ENCODE assay signal across 9 mouse cellular contexts in genomic region chr15:82924679-82925425, GRCm38 (mm10).
A peak's percentile ranks its signal among the peaks of the same experiment; 100 is the strongest.
DNase-seq lines count a peak whose midpoint lies in the region; ATAC-seq and TF ChIP-seq lines count a peak whose summit lies in the region.
"Had no signal": no experiment of that assay in that cellular context is flagged by ENCODE, and none has a peak within 500 bp of the region (broad histone marks: within the 10 kb centered on the region; RNA-seq: fewer than 3 reads in every experiment).

No protein-coding gene starts in this region.

- no peaks in the 10 kb centered on the region for H3K27me3 ChIP-seq in kidney, postnatal 0 days (ENCODE audit: insufficient read depth, low read length)
- H3K27me3 ChIP-seq in hindbrain, embryonic 11.5 days (ENCODE audit: control insufficient read depth, insufficient read depth, low read length): peaks cover 23% of the 10 kb centered on the region
- no peaks in the 10 kb centered on the region for H3K27me3 ChIP-seq in midbrain, embryonic 15.5 days (replicated peaks)

- no peak overlapping the region for H3K9ac ChIP-seq in kidney, postnatal 0 days (ENCODE audit: low read depth, low read length)
- H3K9ac ChIP-seq in hindbrain, embryonic 11.5 days (ENCODE audit: low read depth, low read length): no peak overlapping the region
- peak overlapping the region; percentile 7; the same call in 1 of the 2 replicates for H3K9ac ChIP-seq in midbrain, embryonic 15.5 days

- no peaks in the 10 kb centered on the region for H3K9me3 ChIP-seq in kidney, postnatal 0 days (replicated peaks; ENCODE audit: low read length)
- H3K9me3 ChIP-seq in hindbrain, embryonic 11.5 days (ENCODE audit: control insufficient read depth, low read length): no peaks in the 10 kb centered on the region
- no peaks in the 10 kb centered on the region for H3K9me3 ChIP-seq in midbrain, embryonic 15.5 days

- no peak for ATAC-seq in kidney, postnatal 0 days (replicated peaks; ENCODE audit: low FRiP score, low read depth)
- ATAC-seq in hindbrain, embryonic 11.5 days (ENCODE audit: low FRiP score): no peak
- peak; percentile 61 for ATAC-seq in midbrain, embryonic 15.5 days (replicated peaks)

- no peak overlapping the region for H3K4me3 ChIP-seq in kidney, postnatal 0 days (replicated peaks; ENCODE audit: low read depth, low read length)
- H3K4me3 ChIP-seq in hindbrain, embryonic 11.5 days (ENCODE audit: low read depth, low read length): no peak overlapping the region
- no peak overlapping the region for H3K4me3 ChIP-seq in midbrain, embryonic 15.5 days

- peak; percentile 64 for DNase-seq in kidney, postnatal 0 days (ENCODE audit: low spot score)
- no peak for DNase-seq in kidney, postnatal 14 days
- DNase-seq in brain, embryonic 18.5 days (ENCODE audit: low read depth, low spot score): peak; percentile 59
- DNase-seq in hindbrain, embryonic 11.5 days (ENCODE audit: low spot score): peak; percentile 66
- no peak for DNase-seq in testis, postnatal 14 days (ENCODE audit: low spot score)
- no peak for DNase-seq in layer of hippocampus, postnatal 14 days (ENCODE audit: low spot score in 2 of 2)
- no peak for DNase-seq in urinary bladder, postnatal 14 days (ENCODE audit: low spot score)
- DNase-seq: lung, postnatal 4 days had no signal

- H3K4me1 ChIP-seq in kidney, postnatal 0 days (replicated peaks; ENCODE audit: insufficient read depth, low read length): peaks cover 22% of the 10 kb centered on the region
- peaks cover 35% of the 10 kb centered on the region for H3K4me1 ChIP-seq in hindbrain, embryonic 11.5 days (replicated peaks; ENCODE audit: control insufficient read depth, insufficient read depth, low read length)
- peaks cover 99% of the 10 kb centered on the region for H3K4me1 ChIP-seq in midbrain, embryonic 15.5 days

- no peak overlapping the region for H3K4me2 ChIP-seq in kidney, postnatal 0 days (ENCODE audit: low read length)
- H3K4me2 ChIP-seq in hindbrain, embryonic 11.5 days (replicated peaks; ENCODE audit: low read depth, low read length): no peak overlapping the region
- peak overlapping the region; percentile 27 for H3K4me2 ChIP-seq in midbrain, embryonic 15.5 days

- no peak overlapping the region for H3K27ac ChIP-seq in kidney, postnatal 0 days
- H3K27ac ChIP-seq in hindbrain, embryonic 11.5 days (ENCODE audit: low read depth, low read length): 0 out of 2 replicates have a peak overlapping the region, but pooled peaks have one; percentile 6
- peak overlapping the region; percentile 83 for H3K27ac ChIP-seq in midbrain, embryonic 15.5 days

- 2% methylated on average over 10 of the region's 11 CpGs for WGBS in kidney, postnatal 0 days
- WGBS in hindbrain, embryonic 11.5 days: 0% methylated on average over 10 of the region's 11 CpGs
- 1% methylated on average over 11 of the region's 11 CpGs for WGBS in midbrain, embryonic 15.5 days

- TF ChIP-seq CTCF in kidney, postnatal 0 days (IDR thresholded peaks at IDR 0.05; ENCODE audit: low read depth): no peak

- no peaks in the 10 kb centered on the region for H3K36me3 ChIP-seq in kidney, postnatal 0 days (ENCODE audit: insufficient read depth, low read length)
- H3K36me3 ChIP-seq in hindbrain, embryonic 11.5 days (ENCODE audit: control insufficient read depth, insufficient read depth, low read length): no peaks in the 10 kb centered on the region
- H3K36me3 ChIP-seq in midbrain, embryonic 15.5 days (replicated peaks): no peaks in the 10 kb centered on the region

Comparison
In these comparisons a context has a peak if more than half of its experiments do, and no peak if none do; other contexts are left out.
1. DNase-seq: peak in kidney, postnatal 0 days (single experiment), brain, embryonic 18.5 days (single experiment) and hindbrain, embryonic 11.5 days (single experiment); none in kidney, postnatal 14 days (single experiment), testis, postnatal 14 days (single experiment), layer of hippocampus, postnatal 14 days (0 of 2) and urinary bladder, postnatal 14 days (single experiment).